Mouse (Mus musculus) MEL (cell line): ENCODE measurements around the gene Odf2l. TPM values are rescaled to one million over a fixed set of nuclear protein-coding genes. Genes with fewer than 3 reads are reported as not detected.

Experiments used
- DNase-seq: peaks from one replicate; pipeline ENCODE4 v3.0.0; 2011; ENCODE audit warnings: low read depth, low spot score
- H3K27ac ChIP-seq: 2 replicates; pipeline ENCODE4 v1.5.1; 2012; ENCODE audit warnings: low read depth, mild to moderate bottlenecking, control low read depth, low read length, moderate library complexity; ENCODE audit not compliant: control insufficient read depth
- H3K27me3 ChIP-seq, 2 experiments: fragments of 150-350 bp in 1 of 2; sonication (generic) in 1 of 2; 2 replicates each; pipeline ENCODE4 v1.6.1; 2012; ENCODE audit warnings: low read length in 2 of 2, mild to moderate bottlenecking in 2 of 2, improper control_type of control experiment in 1 of 2, moderate library complexity in 1 of 2; ENCODE audit not compliant: insufficient read depth in 2 of 2, control insufficient read depth in 1 of 2
- H3K36me3 ChIP-seq, 2 experiments: 2 replicates each; pipeline ENCODE4 v1.6.1; 2012 to 2014; ENCODE audit warnings: low read length in 2 of 2, improper control_type of control experiment in 1 of 2, inconsistent platforms in 1 of 2, mild to moderate bottlenecking in 1 of 2; ENCODE audit not compliant: insufficient read depth in 2 of 2, control insufficient read depth in 1 of 2
- H3K4me1 ChIP-seq, 2 experiments: fragments of 150-350 bp in 1 of 2; sonication (generic) in 1 of 2; 2 replicates each; pipeline ENCODE4 v1.6.1; 2012; ENCODE audit warnings: low read length in 2 of 2, improper control_type of control experiment in 1 of 2, mild to moderate bottlenecking in 1 of 2; ENCODE audit not compliant: insufficient read depth in 2 of 2, control insufficient read depth in 1 of 2
- H3K4me3 ChIP-seq, 2 experiments: fragments of 150-350 bp in 1 of 2; sonication (generic) in 1 of 2; 2 replicates each; pipeline ENCODE4 v1.5.1; 2012; ENCODE audit warnings: low read depth in 2 of 2, low read length in 2 of 2, mild to moderate bottlenecking in 2 of 2, moderate library complexity in 2 of 2, control low read depth in 1 of 2, improper control_type of control experiment in 1 of 2; ENCODE audit not compliant: control insufficient read depth in 1 of 2, insufficient read depth in 1 of 2
- H3K79me2 ChIP-seq: 2 replicates; pipeline ENCODE4 v1.6.1; 2012; ENCODE audit warnings: mild to moderate bottlenecking, low read length, moderate library complexity; ENCODE audit not compliant: control insufficient read depth, poor library complexity, insufficient read depth
- H3K9ac ChIP-seq: 2 replicates; pipeline ENCODE4 v1.6.1; 2012; ENCODE audit warnings: low read depth, mild to moderate bottlenecking, control low read depth, low read length, moderate library complexity; ENCODE audit not compliant: control insufficient read depth, poor library complexity, severe bottlenecking
- H3K9me3 ChIP-seq: fragments of 150-350 bp; sonication (generic); replicated peaks from 2 replicates; pipeline ENCODE4 v1.6.1; 2012; ENCODE audit warnings: mild to moderate bottlenecking, low read length, improper control_type of control experiment, moderate library complexity; ENCODE audit not compliant: insufficient read depth
- BHLHE40 ChIP-seq: IDR thresholded peaks from 2 replicates; pipeline ENCODE4 v1.6.1; 2012; ENCODE audit warnings: low read depth, mild to moderate bottlenecking, inconsistent platforms, low read length, improper control_type of control experiment, borderline replicate concordance
- CHD1 ChIP-seq: IDR thresholded peaks from 2 replicates; pipeline ENCODE4 v1.6.1; 2012; ENCODE audit warnings: low read depth, mild to moderate bottlenecking, inconsistent platforms, low read length, improper control_type of control experiment
- CHD2 ChIP-seq: IDR thresholded peaks from 2 replicates; pipeline ENCODE4 v1.6.1; 2011; ENCODE audit warnings: low read length, improper control_type of control experiment
- CTCF ChIP-seq, 3 experiments: IDR thresholded peaks in 2 of 3; conservative IDR thresholded peaks in 1 of 3; 2 replicates each; pipeline ENCODE4 v1.5.1; 2011 to 2012; ENCODE audit warnings: low read length in 3 of 3, low read depth in 2 of 3, mild to moderate bottlenecking in 2 of 3, improper control_type of control experiment in 1 of 3, inconsistent platforms in 1 of 3, mixed read lengths in 1 of 3, moderate library complexity in 1 of 3; ENCODE audit not compliant: control insufficient read depth in 1 of 3, insufficient read depth in 1 of 3, poor library complexity in 1 of 3, severe bottlenecking in 1 of 3
- ELF1 ChIP-seq: IDR thresholded peaks from 2 replicates; pipeline ENCODE4 v1.6.1; 2014; ENCODE audit warnings: low read depth, mild to moderate bottlenecking, inconsistent platforms, low read length, improper control_type of control experiment, moderate library complexity
- GABPA ChIP-seq: IDR thresholded peaks from 2 replicates; pipeline ENCODE4 v1.6.1; 2012; ENCODE audit warnings: low read depth, mild to moderate bottlenecking, inconsistent platforms, low read length, improper control_type of control experiment, moderate library complexity
- GATA1 ChIP-seq: IDR thresholded peaks from 2 replicates; pipeline ENCODE4 v1.6.1; 2011; ENCODE audit warnings: low read depth, low read length, improper control_type of control experiment
- KAT2A ChIP-seq: conservative IDR thresholded peaks from 2 replicates; pipeline ENCODE4 v1.6.1; 2012; ENCODE audit warnings: low read depth, low read length, improper control_type of control experiment, inconsistent platforms
- MAX ChIP-seq: IDR thresholded peaks from 2 replicates; pipeline ENCODE4 v1.6.1; 2011; ENCODE audit warnings: low read length, improper control_type of control experiment
- MYC ChIP-seq: IDR thresholded peaks from 2 replicates; pipeline ENCODE4 v1.6.1; 2011; ENCODE audit warnings: low read depth, mild to moderate bottlenecking, low read length, improper control_type of control experiment, moderate library complexity
- POLR2A ChIP-seq, 2 experiments: IDR thresholded peaks; 2 replicates each; pipeline ENCODE4 v1.6.1; 2011 to 2012; ENCODE audit warnings: low read length in 2 of 2, mild to moderate bottlenecking in 2 of 2, control low read depth in 1 of 2, improper control_type of control experiment in 1 of 2, low read depth in 1 of 2, moderate library complexity in 1 of 2; ENCODE audit not compliant: control insufficient read depth in 1 of 2, insufficient read depth in 1 of 2, poor library complexity in 1 of 2
- POLR2AphosphoS2 ChIP-seq: IDR thresholded peaks from 2 replicates; pipeline ENCODE4 v1.6.1; 2011; ENCODE audit warnings: low read length, improper control_type of control experiment
- RAD21 ChIP-seq: IDR thresholded peaks from 2 replicates; pipeline ENCODE4 v1.6.1; 2011; ENCODE audit warnings: mild to moderate bottlenecking, low read depth, low read length, improper control_type of control experiment
- RCOR1 ChIP-seq: IDR thresholded peaks from 2 replicates; pipeline ENCODE4 v1.6.1; 2012; ENCODE audit warnings: low read depth, mild to moderate bottlenecking, inconsistent platforms, low read length, improper control_type of control experiment
- SIN3A ChIP-seq: IDR thresholded peaks from 2 replicates; pipeline ENCODE4 v1.6.1; 2012; ENCODE audit warnings: low read length, improper control_type of control experiment, inconsistent platforms
- SMC3 ChIP-seq: IDR thresholded peaks from 2 replicates; pipeline ENCODE4 v1.6.1; 2011; ENCODE audit warnings: low read depth, low read length, improper control_type of control experiment
- TBP ChIP-seq: IDR thresholded peaks from 2 replicates; pipeline ENCODE4 v1.8.0; 2011; ENCODE audit warnings: low read depth, low read length, improper control_type of control experiment
- ZC3H11A ChIP-seq: IDR thresholded peaks from 2 replicates; pipeline ENCODE4 v1.6.1; 2012; ENCODE audit warnings: low read depth, mild to moderate bottlenecking, inconsistent platforms, low read length, improper control_type of control experiment
- ZKSCAN1 ChIP-seq: IDR thresholded peaks from 2 replicates; pipeline ENCODE4 v1.6.1; 2012; ENCODE audit warnings: low read depth, mild to moderate bottlenecking, inconsistent platforms, low read length, improper control_type of control experiment, moderate library complexity
- polyA plus RNA-seq, 2 experiments: library from polyadenylated mRNA; stranded (reverse) in 1 of 2; unstranded in 1 of 2; fragments of >175 nt in 1 of 2; fragments of >200 nt in 1 of 2; gene quantifications; 2 replicates each; pipeline versions ENCODE4 v1.2.1 to v1.2.4; 2012; ENCODE audit warnings: low replicate concordance in 2 of 2, low read depth in 1 of 2; ENCODE audit not compliant: insufficient read length in 2 of 2, insufficient read depth in 1 of 2, missing spikeins in 1 of 2
- total RNA-seq: library from RNA; depleted of rRNA; stranded (reverse); fragments of 300-350 nt; gene quantifications from 2 replicates; pipeline ENCODE4 v1.2.3, GENCODE M21; 2012

Odf2l gene
- total and polyA plus RNA-seq, 3 experiments = 12.6 to 15.0 TPM; not detected in 1

DNA sequence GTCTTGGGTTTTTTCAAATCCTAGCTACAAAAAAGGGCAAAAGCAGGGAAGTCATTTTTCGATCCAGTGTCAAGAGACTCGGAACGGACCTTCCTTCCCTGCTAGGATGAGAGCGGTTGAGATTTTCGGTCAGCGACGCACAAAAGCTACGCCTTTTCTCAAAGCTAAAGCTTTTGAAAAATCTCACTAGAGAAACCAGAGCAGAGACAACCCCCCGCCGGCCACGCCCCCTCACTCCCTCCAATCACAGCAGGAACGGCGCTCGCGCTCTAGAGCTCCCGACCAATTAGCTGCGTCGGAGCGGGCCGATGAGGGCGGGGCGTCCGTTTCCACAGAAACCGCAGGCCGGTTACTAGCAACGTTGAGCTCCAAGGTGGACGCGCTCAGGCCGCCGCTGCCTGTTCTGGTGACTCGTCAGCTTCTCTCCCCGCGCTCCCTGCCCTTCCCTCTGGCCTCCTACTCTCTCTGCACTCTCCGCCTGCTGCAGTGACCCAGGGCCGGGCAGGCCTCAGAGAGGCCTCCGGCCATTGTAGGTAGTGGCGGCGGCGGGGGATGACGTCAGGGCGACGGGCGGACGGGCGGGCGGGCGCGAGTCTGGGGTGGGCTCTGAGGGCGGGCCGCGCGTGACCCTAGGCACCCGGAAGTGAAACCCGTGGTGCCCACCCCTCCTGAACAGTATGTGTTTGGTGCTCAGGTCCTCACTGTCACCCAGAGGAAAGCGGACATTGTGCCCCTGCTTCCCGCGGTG lies at the start of gene Odf2l (continued):
- peak; percentile 71 for TF ChIP-seq POLR2AphosphoS2

DNA sequence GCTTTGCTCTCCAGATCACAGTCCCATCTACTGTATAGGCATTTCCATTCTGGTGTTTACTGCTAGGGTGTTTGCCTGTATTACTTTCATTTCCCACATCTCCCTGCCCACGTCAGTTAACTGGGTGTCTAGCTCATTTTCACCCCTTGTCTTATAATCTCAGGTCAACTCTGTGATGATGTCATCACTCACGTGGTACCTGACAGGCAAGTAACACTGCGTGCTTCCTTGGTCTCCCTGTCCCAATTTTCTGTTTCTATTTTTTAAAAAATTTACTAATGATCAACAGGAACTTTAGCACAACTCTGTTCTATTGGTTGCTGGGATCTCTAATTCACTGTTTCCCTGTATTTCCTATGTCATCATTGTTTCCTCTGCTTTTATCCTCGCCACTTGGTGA lies 49.4 kb upstream of the Odf2l start:
- no peaks in the 10 kb centered on the region for H3K4me1 ChIP-seq
- no peak overlapping the region for H3K9ac ChIP-seq
- no peaks in the 10 kb centered on the region for H3K79me2 ChIP-seq
- H3K27me3 ChIP-seq = no peaks in the 10 kb centered on the region
- TF ChIP-seq CHD2 = no peak
- TF ChIP-seq MYC = no peak
- TF ChIP-seq POLR2A (IDR thresholded peaks at IDR 0.05; ENCODE audit: control insufficient read depth in 1 of 2, insufficient read depth in 1 of 2, low read depth in 1 of 2, low read length in 2 of 2, poor library complexity in 1 of 2) = no peak
- TF ChIP-seq ELF1 = no peak
- TF ChIP-seq RCOR1 = no peak
- no peak overlapping the region for H3K4me3 ChIP-seq
- H3K36me3 ChIP-seq = no peaks in the 10 kb centered on the region
- DNase-seq = no peak
- no peak overlapping the region for H3K27ac ChIP-seq
- H3K9me3 ChIP-seq = no peaks in the 10 kb centered on the region

DNA sequence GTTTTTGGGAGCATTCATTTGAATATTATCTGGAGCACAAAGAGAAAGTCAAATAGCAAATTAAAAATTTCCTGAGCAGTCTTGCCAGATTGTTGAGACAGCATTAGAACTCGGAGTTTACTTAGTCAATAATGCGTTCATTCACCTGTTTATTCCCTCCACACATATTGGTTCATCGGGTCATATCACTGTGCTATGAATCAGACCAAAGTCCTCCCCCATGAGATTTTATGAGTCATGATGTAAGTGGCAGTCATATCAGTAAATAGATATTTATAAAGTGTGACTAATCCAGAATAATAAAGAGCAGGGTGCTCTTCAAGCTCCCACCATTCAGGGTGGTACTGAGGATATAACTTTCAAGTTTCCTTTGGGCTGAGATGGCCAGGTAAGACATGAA lies 46.0 kb upstream of the Odf2l start:
- H3K27ac ChIP-seq = no peak overlapping the region
- TF ChIP-seq ZC3H11A (no peak), RAD21 (no peak), KAT2A (no peak), POLR2A (IDR thresholded peaks at IDR 0.05; ENCODE audit: control insufficient read depth in 1 of 2, insufficient read depth in 1 of 2, low read depth in 1 of 2, low read length in 2 of 2, poor library complexity in 1 of 2) (no peak), GATA1 (no peak), MYC (no peak), POLR2AphosphoS2 (no peak), CHD1 (no peak), SMC3 (no peak), BHLHE40 (no peak), MAX (no peak), GABPA (no peak), SIN3A (no peak), ZKSCAN1 (no peak), CTCF (IDR thresholded peaks at IDR 0.05 in 2 of 3, conservative IDR thresholded peaks at IDR 0.05 in 1 of 3; ENCODE audit: control insufficient read depth in 1 of 3, insufficient read depth in 1 of 3, low read depth in 2 of 3, low read length in 3 of 3, poor library complexity in 1 of 3, severe bottlenecking in 1 of 3) (no peak), TBP (no peak)
- H3K4me3 ChIP-seq = no peak overlapping the region
- no peaks in the 10 kb centered on the region for H3K9me3 ChIP-seq
- no peaks in the 10 kb centered on the region for H3K36me3 ChIP-seq
- H3K27me3 ChIP-seq = no peaks in the 10 kb centered on the region; a peak in 1 of 4 replicates
- H3K4me1 ChIP-seq = no peaks in the 10 kb centered on the region
- no peak overlapping the region for H3K9ac ChIP-seq
- no peak for DNase-seq
- H3K79me2 ChIP-seq = no peaks in the 10 kb centered on the region
